Mouse (Mus musculus): ENCODE data around the gene Dgkd. TPM values are rescaled to one million over a fixed set of nuclear protein-coding genes. Genes with fewer than 3 reads are reported as not detected.
A peak's percentile ranks its signal among the peaks of the same experiment; 100 is the strongest.

Gene Dgkd
- polyA plus RNA-seq, 1 experiment from 2014 or later: 22.6 TPM

- H3K4me2 ChIP-seq (ENCODE audit: low read depth, low read length): peak overlapping the region; percentile 96
- H3K36me3 ChIP-seq (ENCODE audit: control insufficient read depth, insufficient read depth): no peaks in the 10 kb centered on the region
- H3K4me1 ChIP-seq (ENCODE audit: control insufficient read depth, insufficient read depth, low read length): peaks cover 46% of the 10 kb centered on the region
- no peak for ATAC-seq (replicated peaks; ENCODE audit: extremely low read depth, insufficient read depth, low FRiP score)
- WGBS: 22% methylated on average over 2 of the region's 2 CpGs
- peak overlapping the region; percentile 40; the same call in 1 of the 2 replicates for H3K27ac ChIP-seq (ENCODE audit: low read length)
- H3K9ac ChIP-seq (ENCODE audit: low read length): peak overlapping the region; percentile 93
- peak overlapping the region; percentile 88 for H3K4me3 ChIP-seq (ENCODE audit: low read length)
- H3K27me3 ChIP-seq (ENCODE audit: control insufficient read depth, insufficient read depth, low read length): no peaks in the 10 kb centered on the region
- no peaks in the 10 kb centered on the region for H3K9me3 ChIP-seq (replicated peaks; ENCODE audit: control insufficient read depth, low read length)
Measured at GRCm38 (mm10) chr1:87854851-87855251, 1.8 kb downstream of the Dgkd start.

GRCm38 (mm10) chr1:87855522-87855921 is 2.4 kb downstream of the Dgkd start:
- H3K9ac ChIP-seq (ENCODE audit: low read length): no peak overlapping the region
- H3K4me2 ChIP-seq (ENCODE audit: low read depth, low read length): no peak overlapping the region

GRCm38 (mm10) chr1:87856823-87857222 is 3.7 kb downstream of the Dgkd start:
- Histone ChIP-seq H3K4me3 (ENCODE audit: low read length) (no peak overlapping the region), H3K4me1 (ENCODE audit: control insufficient read depth, insufficient read depth, low read length) (peaks cover 46% of the 10 kb centered on the region), H3K27ac (ENCODE audit: low read length) (no peak overlapping the region), H3K27me3 (ENCODE audit: control insufficient read depth, insufficient read depth, low read length) (no peaks in the 10 kb centered on the region), H3K36me3 (ENCODE audit: control insufficient read depth, insufficient read depth) (no peaks in the 10 kb centered on the region), H3K9ac (ENCODE audit: low read length) (no peak overlapping the region), H3K9me3 (replicated peaks; ENCODE audit: control insufficient read depth, low read length) (no peaks in the 10 kb centered on the region), H3K4me2 (ENCODE audit: low read depth, low read length) (no peak overlapping the region)
- ATAC-seq (replicated peaks; ENCODE audit: extremely low read depth, insufficient read depth, low FRiP score): no peak
- 52% methylated on average over 3 of the region's 3 CpGs for WGBS

More at GRCm38 (mm10) chr1:87855522-87855921, 2.4 kb downstream of the Dgkd start:
- Histone ChIP-seq H3K9me3 (replicated peaks; ENCODE audit: control insufficient read depth, low read length) (no peaks in the 10 kb centered on the region), H3K27ac (ENCODE audit: low read length) (no peak overlapping the region), H3K4me3 (ENCODE audit: low read length) (no peak overlapping the region), H3K27me3 (ENCODE audit: control insufficient read depth, insufficient read depth, low read length) (no peaks in the 10 kb centered on the region), H3K36me3 (ENCODE audit: control insufficient read depth, insufficient read depth) (no peaks in the 10 kb centered on the region), H3K4me1 (ENCODE audit: control insufficient read depth, insufficient read depth, low read length) (peaks cover 46% of the 10 kb centered on the region)
- WGBS: 86% methylated on average over 1 of the region's 1 CpGs
- no peak for ATAC-seq (replicated peaks; ENCODE audit: extremely low read depth, insufficient read depth, low FRiP score)

- WGBS: 63% methylated on average over 1 of the region's 1 CpGs
- H3K9me3 ChIP-seq (replicated peaks; ENCODE audit: control insufficient read depth, low read length): no peaks in the 10 kb centered on the region
- H3K27me3 ChIP-seq (ENCODE audit: control insufficient read depth, insufficient read depth, low read length): no peaks in the 10 kb centered on the region
- no peak overlapping the region for H3K4me2 ChIP-seq (ENCODE audit: low read depth, low read length)
- no peak overlapping the region for H3K27ac ChIP-seq (ENCODE audit: low read length)
- peaks cover 40% of the 10 kb centered on the region for H3K4me1 ChIP-seq (ENCODE audit: control insufficient read depth, insufficient read depth, low read length)
- no peak overlapping the region for H3K4me3 ChIP-seq (ENCODE audit: low read length)
- H3K36me3 ChIP-seq (ENCODE audit: control insufficient read depth, insufficient read depth): no peaks in the 10 kb centered on the region
- peak overlapping the region; percentile 25; the same call in 1 of the 2 replicates for H3K9ac ChIP-seq (ENCODE audit: low read length)
- ATAC-seq (replicated peaks; ENCODE audit: extremely low read depth, insufficient read depth, low FRiP score): no peak
Measured at GRCm38 (mm10) chr1:87858031-87858430, 4.9 kb downstream of the Dgkd start.

GRCm38 (mm10) chr1:87858529-87858928 is 5.4 kb downstream of the Dgkd start:
- H3K4me2 ChIP-seq (ENCODE audit: low read depth, low read length): no peak overlapping the region
- H3K36me3 ChIP-seq (ENCODE audit: control insufficient read depth, insufficient read depth): no peaks in the 10 kb centered on the region
- peaks cover 40% of the 10 kb centered on the region for H3K4me1 ChIP-seq (ENCODE audit: control insufficient read depth, insufficient read depth, low read length)
- H3K4me3 ChIP-seq (ENCODE audit: low read length): no peak overlapping the region
- no peak overlapping the region for H3K27ac ChIP-seq (ENCODE audit: low read length)
- no peaks in the 10 kb centered on the region for H3K9me3 ChIP-seq (replicated peaks; ENCODE audit: control insufficient read depth, low read length)
- WGBS: 90% methylated on average over 2 of the region's 2 CpGs
- H3K27me3 ChIP-seq (ENCODE audit: control insufficient read depth, insufficient read depth, low read length): no peaks in the 10 kb centered on the region
- H3K9ac ChIP-seq (ENCODE audit: low read length): no peak overlapping the region
- no peak for ATAC-seq (replicated peaks; ENCODE audit: extremely low read depth, insufficient read depth, low FRiP score)

- H3K9me3 ChIP-seq (replicated peaks; ENCODE audit: control insufficient read depth, low read length): no peaks in the 10 kb centered on the region
- peaks cover 20% of the 10 kb centered on the region for H3K4me1 ChIP-seq (ENCODE audit: control insufficient read depth, insufficient read depth, low read length)
- WGBS: 76% methylated on average over 3 of the region's 3 CpGs
- ATAC-seq (replicated peaks; ENCODE audit: extremely low read depth, insufficient read depth, low FRiP score): no peak
- H3K27me3 ChIP-seq (ENCODE audit: control insufficient read depth, insufficient read depth, low read length): no peaks in the 10 kb centered on the region
- H3K4me2 ChIP-seq (ENCODE audit: low read depth, low read length): no peak overlapping the region
- H3K27ac ChIP-seq (ENCODE audit: low read length): no peak overlapping the region
- H3K9ac ChIP-seq (ENCODE audit: low read length): no peak overlapping the region
- H3K4me3 ChIP-seq (ENCODE audit: low read length): no peak overlapping the region
- H3K36me3 ChIP-seq (ENCODE audit: control insufficient read depth, insufficient read depth): no peaks in the 10 kb centered on the region
Measured at GRCm38 (mm10) chr1:87863602-87864001, 10.5 kb downstream of the Dgkd start.

- Histone ChIP-seq H3K9me3 (replicated peaks; ENCODE audit: control insufficient read depth, low read length) (no peaks in the 10 kb centered on the region), H3K4me3 (ENCODE audit: low read length) (no peak overlapping the region), H3K27me3 (ENCODE audit: control insufficient read depth, insufficient read depth, low read length) (no peaks in the 10 kb centered on the region), H3K4me1 (ENCODE audit: control insufficient read depth, insufficient read depth, low read length) (peaks cover 11% of the 10 kb centered on the region), H3K4me2 (ENCODE audit: low read depth, low read length) (no peak overlapping the region), H3K9ac (ENCODE audit: low read length) (no peak overlapping the region), H3K27ac (ENCODE audit: low read length) (no peak overlapping the region), H3K36me3 (ENCODE audit: control insufficient read depth, insufficient read depth) (no peaks in the 10 kb centered on the region)
- no peak for ATAC-seq (replicated peaks; ENCODE audit: extremely low read depth, insufficient read depth, low FRiP score)
Measured at GRCm38 (mm10) chr1:87864889-87865288, 11.8 kb downstream of the Dgkd start.

GRCm38 (mm10) chr1:87866672-87867071 is 13.6 kb downstream of the Dgkd start:
- H3K36me3 ChIP-seq (ENCODE audit: control insufficient read depth, insufficient read depth): no peaks in the 10 kb centered on the region
- 70% methylated on average over 1 of the region's 1 CpGs for WGBS

GRCm38 (mm10) chr1:87871546-87871945 is 18.5 kb downstream of the Dgkd start:
- no peak for ATAC-seq (replicated peaks; ENCODE audit: extremely low read depth, insufficient read depth, low FRiP score)
- Histone ChIP-seq H3K27ac (ENCODE audit: low read length) (peak overlapping the region; percentile 16; the same call in 1 of the 2 replicates), H3K9ac (ENCODE audit: low read length) (no peak overlapping the region), H3K9me3 (replicated peaks; ENCODE audit: control insufficient read depth, low read length) (no peaks in the 10 kb centered on the region), H3K4me1 (ENCODE audit: control insufficient read depth, insufficient read depth, low read length) (peaks cover 41% of the 10 kb centered on the region), H3K27me3 (ENCODE audit: control insufficient read depth, insufficient read depth, low read length) (no peaks in the 10 kb centered on the region), H3K36me3 (ENCODE audit: control insufficient read depth, insufficient read depth) (no peaks in the 10 kb centered on the region), H3K4me3 (ENCODE audit: low read length) (no peak overlapping the region), H3K4me2 (ENCODE audit: low read depth, low read length) (no peak overlapping the region)

More at GRCm38 (mm10) chr1:87866672-87867071, 13.6 kb downstream of the Dgkd start:
- Histone ChIP-seq H3K9ac (ENCODE audit: low read length) (no peak overlapping the region), H3K4me2 (ENCODE audit: low read depth, low read length) (no peak overlapping the region), H3K4me1 (ENCODE audit: control insufficient read depth, insufficient read depth, low read length) (peaks cover 24% of the 10 kb centered on the region), H3K27ac (ENCODE audit: low read length) (peak overlapping the region; percentile 2), H3K4me3 (ENCODE audit: low read length) (no peak overlapping the region), H3K27me3 (ENCODE audit: control insufficient read depth, insufficient read depth, low read length) (no peaks in the 10 kb centered on the region), H3K9me3 (replicated peaks; ENCODE audit: control insufficient read depth, low read length) (no peaks in the 10 kb centered on the region)
- ATAC-seq (replicated peaks; ENCODE audit: extremely low read depth, insufficient read depth, low FRiP score): no peak

GRCm38 (mm10) chr1:87873081-87873480 is 20.0 kb downstream of the Dgkd start:
- H3K4me1 ChIP-seq (ENCODE audit: control insufficient read depth, insufficient read depth, low read length): peaks cover 47% of the 10 kb centered on the region
- H3K9me3 ChIP-seq (replicated peaks; ENCODE audit: control insufficient read depth, low read length): no peaks in the 10 kb centered on the region
- H3K4me2 ChIP-seq (ENCODE audit: low read depth, low read length): no peak overlapping the region
- no peaks in the 10 kb centered on the region for H3K27me3 ChIP-seq (ENCODE audit: control insufficient read depth, insufficient read depth, low read length)
- no peak overlapping the region for H3K27ac ChIP-seq (ENCODE audit: low read length)
- H3K36me3 ChIP-seq (ENCODE audit: control insufficient read depth, insufficient read depth): no peaks in the 10 kb centered on the region
- no peak for ATAC-seq (replicated peaks; ENCODE audit: extremely low read depth, insufficient read depth, low FRiP score)
- H3K4me3 ChIP-seq (ENCODE audit: low read length): no peak overlapping the region
- H3K9ac ChIP-seq (ENCODE audit: low read length): no peak overlapping the region

Measured in heart, embryonic 16.5 days (tissue).